Mouse (Mus musculus) monocyte, adult 2 months (primary cell): ENCODE results near the gene Kat2a.

Experiments used
- DNase-seq, 2 experiments: peaks; one replicate each; pipeline ENCODE4 v3.0.0; 2022; ENCODE audit warnings: low spot score in 2 of 2, low read depth in 1 of 2

The Kat2a gene

GRCm38 (mm10) chr11:100735954-100736745 lies 23.9 kb upstream of the Kat2a start:
- DNase-seq = no peak

- DNase-seq = no peak
Observed at GRCm38 (mm10) chr11:100735134-100735865, 23.0 kb upstream of the Kat2a start.

- no peak for DNase-seq
Observed at GRCm38 (mm10) chr11:100730477-100731205, 18.4 kb upstream of the Kat2a start.

GRCm38 (mm10) chr11:100729976-100730375 lies 17.7 kb upstream of the Kat2a start:
- DNase-seq = no peak

DNA sequence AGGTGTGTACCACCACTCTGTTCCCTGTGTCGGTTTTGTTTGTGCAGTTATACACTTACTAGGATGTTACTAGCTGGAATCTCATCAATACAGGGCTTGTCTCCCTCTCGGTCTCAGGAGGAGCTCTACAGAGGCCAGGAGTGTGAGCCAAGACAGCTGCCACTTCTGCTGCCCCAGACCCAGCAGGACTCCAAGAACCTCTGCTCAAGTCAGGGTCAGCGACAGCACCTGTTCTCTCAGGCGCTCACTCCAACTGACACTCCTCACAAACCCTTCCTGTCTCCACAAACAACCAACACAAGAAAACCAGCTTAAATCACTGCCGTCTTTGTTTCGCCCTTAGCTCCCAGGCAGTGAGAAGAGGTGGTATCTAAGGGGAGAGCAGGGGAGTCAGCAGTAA lies 16.3 kb upstream of the Kat2a start:
- DNase-seq = no peak

DNA sequence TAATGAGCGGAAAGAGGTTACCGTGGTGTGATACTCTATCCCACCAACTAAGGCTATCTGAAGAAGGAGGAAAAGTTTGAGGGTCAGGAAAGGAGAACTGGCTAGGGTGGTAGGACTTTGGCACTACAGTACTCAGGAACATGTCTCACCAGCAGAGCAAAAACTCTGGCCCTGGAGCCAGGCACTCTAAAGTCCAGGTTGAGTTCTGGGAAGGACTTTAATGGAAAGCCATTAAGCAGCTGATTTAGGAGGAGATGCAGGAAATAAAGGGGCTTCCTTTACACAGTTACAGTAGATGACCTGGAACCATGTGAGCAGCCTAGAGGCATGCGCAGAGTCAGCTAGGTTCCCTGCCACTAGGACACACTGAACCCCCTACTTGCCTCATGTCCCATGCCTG lies 14.9 kb upstream of the Kat2a start:
- DNase-seq = no peak

DNA sequence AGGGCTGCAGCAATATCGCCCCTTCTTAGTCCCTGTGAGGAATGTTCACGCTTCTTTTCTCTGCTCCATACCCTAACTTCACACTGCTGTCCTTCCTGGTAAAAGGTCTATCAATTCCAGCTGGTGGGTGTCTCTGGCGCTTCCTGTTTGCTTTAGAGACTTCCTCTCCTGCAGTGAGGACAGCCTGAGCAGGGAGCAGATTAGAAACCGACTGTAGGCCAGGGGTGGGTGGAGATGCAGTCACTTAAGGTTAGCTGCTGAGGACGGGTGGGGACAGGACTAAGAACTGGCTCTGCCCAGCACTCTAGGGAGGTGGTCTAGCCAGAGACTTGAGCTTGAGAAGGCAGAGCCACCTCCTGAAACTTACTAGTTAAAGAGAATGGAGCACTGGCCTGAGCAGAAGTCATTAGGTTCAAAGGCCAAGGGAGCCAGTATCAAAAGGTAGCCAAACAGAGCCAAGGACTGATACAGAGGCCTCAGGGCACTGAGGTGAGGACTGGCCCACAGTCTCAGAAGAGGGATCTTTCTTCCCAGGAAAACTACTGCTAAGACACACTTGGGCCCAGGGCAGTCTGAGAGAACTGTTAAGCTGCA lies 12.8 kb upstream of the Kat2a start:
- DNase-seq = no peak

GRCm38 (mm10) chr11:100722493-100723028 lies 10.3 kb upstream of the Kat2a start:
- DNase-seq = no peak

DNA sequence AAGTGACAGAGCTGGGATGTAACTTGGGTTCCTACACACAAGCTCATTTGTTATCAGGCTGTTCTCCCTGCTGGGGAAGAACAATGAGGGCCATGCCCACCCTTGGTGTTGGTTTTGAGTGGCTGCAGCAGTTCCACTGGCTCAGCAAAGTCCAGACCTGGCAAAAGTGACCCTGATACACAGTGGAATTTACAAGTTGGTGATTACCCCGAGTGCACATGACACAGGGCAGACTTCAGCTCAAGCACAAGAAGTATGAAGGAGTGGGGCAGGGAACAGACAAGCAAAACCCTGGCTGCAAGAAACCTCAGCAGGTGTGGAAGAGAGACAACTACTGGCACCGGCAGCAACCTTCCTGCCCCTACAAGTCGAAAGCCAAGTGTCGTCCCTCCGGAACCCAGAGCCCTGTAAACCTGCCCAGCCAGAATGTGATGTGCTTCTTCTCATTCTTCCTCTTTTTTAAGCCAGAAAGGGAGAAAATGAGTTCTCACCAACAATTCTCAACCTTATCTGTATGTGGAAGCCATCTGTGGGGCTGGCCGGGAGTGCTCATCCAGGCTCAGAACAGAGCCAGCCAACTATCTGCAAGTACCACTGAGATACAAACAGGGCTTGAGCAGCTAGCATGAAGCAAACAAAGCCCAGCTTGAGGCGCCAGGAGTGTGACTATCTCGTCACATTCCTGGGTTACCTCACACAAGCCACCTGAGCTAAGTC lies 9.7 kb upstream of the Kat2a start:
- DNase-seq = no peak

DNA sequence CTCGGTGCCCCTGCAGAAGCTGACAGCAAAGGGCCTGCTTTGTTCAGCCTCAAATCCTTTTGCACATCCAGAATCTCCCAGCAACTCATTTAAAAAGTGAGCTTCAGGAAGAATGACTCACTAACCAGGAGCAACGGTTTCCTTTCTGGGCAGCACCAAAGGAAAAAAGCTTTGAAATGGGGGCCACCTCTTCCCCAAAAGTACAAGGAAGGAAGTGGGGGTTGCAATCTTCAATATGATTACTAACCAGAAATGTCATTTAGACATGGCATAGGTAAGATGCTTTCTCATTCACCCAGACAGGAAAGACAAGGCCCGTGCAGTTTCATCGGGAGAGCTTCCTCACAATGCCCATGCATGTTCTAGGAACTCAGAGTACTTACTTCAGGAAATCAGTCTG lies 9.0 kb upstream of the Kat2a start:
- no peak for DNase-seq

DNA sequence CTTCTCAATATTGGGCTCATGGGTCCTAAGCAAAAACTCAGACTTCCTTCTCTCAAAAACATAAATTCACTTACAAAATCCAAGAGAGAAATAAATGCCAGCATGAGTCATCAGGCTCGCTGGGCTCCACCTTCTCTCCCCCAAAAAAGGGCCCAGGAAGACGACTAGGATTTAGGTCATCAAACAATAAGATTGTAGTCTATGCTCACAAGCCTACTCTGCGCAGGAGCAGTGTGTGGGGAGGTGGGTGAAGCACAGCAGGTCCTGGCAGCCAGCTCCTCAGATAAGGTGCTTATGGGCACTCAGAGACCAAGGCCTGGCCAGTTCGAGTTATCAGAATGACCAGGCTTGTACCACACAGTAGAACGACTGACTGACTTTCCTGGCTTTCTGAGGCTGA lies 8.1 kb upstream of the Kat2a start:
- no peak for DNase-seq

- DNase-seq = no peak
Observed at GRCm38 (mm10) chr11:100719893-100720292, 7.6 kb upstream of the Kat2a start.

- no peak for DNase-seq
Observed at GRCm38 (mm10) chr11:100719312-100719711, 7.0 kb upstream of the Kat2a start.

- DNase-seq = no peak
Observed at GRCm38 (mm10) chr11:100718866-100719265, 6.6 kb upstream of the Kat2a start.

DNA sequence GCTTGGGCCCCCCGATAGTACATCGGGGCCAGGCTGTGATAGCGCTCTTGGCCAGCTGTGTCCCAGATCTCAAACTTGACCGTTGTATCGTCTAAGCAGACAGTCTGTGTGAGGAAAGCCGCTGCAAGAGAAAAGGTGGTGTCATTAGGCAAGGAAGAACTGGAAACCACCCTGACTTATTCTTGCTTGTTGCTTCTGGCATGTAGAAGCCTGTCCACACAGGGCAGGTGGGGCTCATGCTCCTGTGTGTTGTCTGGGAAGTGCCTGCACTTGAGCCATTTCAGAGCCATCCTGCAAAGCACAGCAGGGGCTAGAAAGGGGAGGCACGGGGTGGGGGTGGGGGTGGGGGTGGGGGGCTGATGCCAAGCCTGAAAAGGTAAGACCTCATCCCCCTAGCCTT lies 6.2 kb upstream of the Kat2a start:
- DNase-seq = no peak

GRCm38 (mm10) chr11:100716649-100717048 lies 4.4 kb upstream of the Kat2a start:
- DNase-seq = no peak

DNA sequence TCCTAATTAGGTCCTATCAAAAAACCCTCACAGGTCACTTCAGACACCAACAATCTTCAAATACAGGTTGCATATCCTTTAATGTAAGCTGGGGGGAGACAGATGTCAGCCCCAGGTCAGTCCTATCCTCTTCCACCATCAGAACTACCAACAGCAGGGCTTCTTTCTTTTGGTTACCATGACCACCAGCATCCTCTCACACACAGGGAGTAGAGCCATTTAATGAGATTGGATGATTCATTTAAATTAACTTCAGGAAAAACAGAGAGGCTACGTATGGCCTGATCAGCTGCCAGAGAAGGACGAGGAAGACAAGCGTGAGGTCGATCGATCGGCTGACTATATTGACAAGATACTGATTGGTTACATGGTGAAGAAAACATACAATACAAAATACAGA lies 2.7 kb upstream of the Kat2a start:
- no peak for DNase-seq

- no peak for DNase-seq
Observed at GRCm38 (mm10) chr11:100714534-100714915, 2.3 kb upstream of the Kat2a start.

GRCm38 (mm10) chr11:100713735-100714533 lies 1.7 kb upstream of the Kat2a start, which contains the start of gene Hspb9:
TSS of gene Hspb9 (plus strand) at chr11:100713850.
- no peak for DNase-seq

DNA sequence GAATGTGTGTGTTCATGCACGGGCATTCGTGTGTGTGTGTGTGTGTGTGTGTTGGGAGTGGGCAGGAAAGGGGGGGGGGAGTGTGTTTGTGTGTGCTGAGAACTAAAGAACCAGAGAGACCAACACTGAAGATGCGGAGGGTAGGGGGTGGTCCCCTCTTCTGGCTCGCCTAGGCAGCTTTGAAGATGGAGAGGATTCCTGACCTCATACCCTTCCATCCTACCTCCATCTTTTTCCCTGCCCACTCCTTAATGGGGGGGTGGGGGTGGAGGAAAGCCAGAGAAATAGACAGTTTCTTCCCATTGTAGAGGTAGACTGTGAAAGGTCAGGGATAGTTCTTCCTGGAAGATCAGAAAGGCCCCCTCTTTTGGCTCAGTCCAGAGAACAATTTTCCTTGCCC lies 909 bp upstream of the Kat2a start:
- DNase-seq = no peak
